Mouse (Mus musculus) intestine, postnatal 0 days (tissue): Measurements from ENCODE around the gene Snap25. TPM values are rescaled to one million over a fixed set of nuclear protein-coding genes. Genes with fewer than 3 reads are reported as not detected.

Experiments used
- ATAC-seq: fragments of 200-750 bp; cut with Nextera tagmentation; 2 replicates; pipeline ENCODE4 v1.8.0; 2017; ENCODE audit warnings: mild to moderate bottlenecking, moderate TSS enrichment, moderate library complexity
- H3K27ac ChIP-seq: fragments of 300-500 bp; sonication (generic); 2 replicates; pipeline ENCODE4 v1.5.1; 2014; ENCODE audit warnings: mild to moderate bottlenecking, low read depth, low read length, moderate library complexity
- H3K27me3 ChIP-seq: fragments of 300-500 bp; sonication (generic); replicated peaks from 2 replicates; pipeline ENCODE4 v1.6.1; 2014; ENCODE audit warnings: low read length, mixed read lengths; ENCODE audit not compliant: control insufficient read depth, insufficient read depth
- H3K36me3 ChIP-seq: fragments of 300-500 bp; sonication (generic); 2 replicates; pipeline ENCODE4 v1.6.1; 2014; ENCODE audit warnings: mild to moderate bottlenecking, moderate library complexity; ENCODE audit not compliant: control insufficient read depth, insufficient read depth
- H3K4me1 ChIP-seq: fragments of 300-500 bp; sonication (generic); replicated peaks from 2 replicates; pipeline ENCODE4 v1.6.1; 2014; ENCODE audit warnings: antibody characterized with exemption, low read length, mixed read lengths; ENCODE audit not compliant: control insufficient read depth, insufficient read depth
- H3K4me2 ChIP-seq: fragments of 300-500 bp; sonication (generic); replicated peaks from 2 replicates; pipeline ENCODE4 v1.6.1; 2014; ENCODE audit warnings: low read depth, mild to moderate bottlenecking, moderate library complexity
- H3K4me3 ChIP-seq: fragments of 300-500 bp; sonication (generic); 2 replicates; pipeline ENCODE4 v1.5.1; 2014; ENCODE audit warnings: low read depth, low read length
- H3K9ac ChIP-seq: fragments of 300-500 bp; sonication (generic); 2 replicates; pipeline ENCODE4 v1.6.1; 2014; ENCODE audit warnings: mild to moderate bottlenecking, low read depth, low read length
- H3K9me3 ChIP-seq: fragments of 300-500 bp; sonication (generic); 2 replicates; pipeline ENCODE4 v1.6.1; 2016; ENCODE audit warnings: mixed run types; ENCODE audit not compliant: control insufficient read depth
- CTCF ChIP-seq: sonication (generic); IDR thresholded peaks from 2 replicates; pipeline ENCODE4 v1.5.1; 2016; ENCODE audit warnings: low read depth, mild to moderate bottlenecking, control low read depth, antibody characterized with exemption, moderate library complexity
- WGBS: fragments of 180-500 bp; shearing (Covaris S2); extraction: QIAGEN DNeasy Blood & Tissue Kit; methylation state at CpG from one replicate; pipeline ENCODE4 v1.1.7; 2014; 5-methylcytosine and 5-hydroxymethylcytosine counted together
- polyA plus RNA-seq: library from polyadenylated mRNA; unstranded; fragments of >200 nt; fragmentation: Nextera tagmentation; extraction: Ambion mirVana; gene quantifications from 2 replicates; pipeline ENCODE4 v1.2.1, GENCODE M21; 2015

Gene Snap25
- polyA plus RNA-seq, 1 experiment from 2014 or later: 10.6 TPM

GRCm38 (mm10) chr2:136711746-136712440 lies 1.4 kb upstream of the Snap25 start:
- Histone ChIP-seq H3K27ac (no peak overlapping the region), H3K36me3 (no peaks in the 10 kb centered on the region), H3K4me1 (no peaks in the 10 kb centered on the region), H3K9ac (no peak overlapping the region), H3K4me3 (no peak overlapping the region), H3K9me3 (no peaks in the 10 kb centered on the region), H3K4me2 (peak overlapping the region; percentile 1; the same call in 1 of the 2 replicates), H3K27me3 (peaks cover 17% of the 10 kb centered on the region)
- 4% methylated on average over 28 of the region's 28 CpGs for WGBS
- no peak for TF ChIP-seq CTCF
- ATAC-seq: no peak

GRCm38 (mm10) chr2:136712441-136713015 lies 725 bp upstream of the Snap25 start:
- Histone ChIP-seq H3K27me3 (peaks cover 17% of the 10 kb centered on the region), H3K36me3 (no peaks in the 10 kb centered on the region), H3K9me3 (no peaks in the 10 kb centered on the region), H3K4me1 (no peaks in the 10 kb centered on the region), H3K27ac (no peak overlapping the region), H3K4me3 (no peak overlapping the region), H3K4me2 (peak overlapping the region; percentile 1; the same call in 1 of the 2 replicates), H3K9ac (no peak overlapping the region)
- TF ChIP-seq CTCF: no peak
- 4% methylated on average over 13 of the region's 13 CpGs for WGBS
- ATAC-seq: no peak

- Histone ChIP-seq H3K27ac (no peak overlapping the region), H3K4me2 (no peak overlapping the region), H3K4me3 (no peak overlapping the region), H3K9ac (no peak overlapping the region), H3K4me1 (no peaks in the 10 kb centered on the region), H3K9me3 (no peaks in the 10 kb centered on the region), H3K27me3 (peaks cover 17% of the 10 kb centered on the region), H3K36me3 (no peaks in the 10 kb centered on the region)
- peak; percentile 19; the same call in 1 of the 2 replicates for TF ChIP-seq CTCF
- under 1% methylated on average over 22 of the region's 22 CpGs for WGBS
- peak; percentile 91 for ATAC-seq
Observed at GRCm38 (mm10) chr2:136714008-136714411, 757 bp downstream of the Snap25 start.

GRCm38 (mm10) chr2:136715531-136715930 lies 2.3 kb downstream of the Snap25 start:
- Histone ChIP-seq H3K4me3 (no peak overlapping the region), H3K4me2 (no peak overlapping the region), H3K27me3 (peaks cover 17% of the 10 kb centered on the region), H3K27ac (no peak overlapping the region), H3K9me3 (no peaks in the 10 kb centered on the region), H3K36me3 (no peaks in the 10 kb centered on the region), H3K9ac (no peak overlapping the region), H3K4me1 (no peaks in the 10 kb centered on the region)
- no peak for ATAC-seq
- WGBS: 74% methylated on average over 5 of the region's 5 CpGs
- TF ChIP-seq CTCF: no peak

GRCm38 (mm10) chr2:136716400-136716799 lies 3.1 kb downstream of the Snap25 start:
- Histone ChIP-seq H3K9me3 (no peaks in the 10 kb centered on the region), H3K9ac (no peak overlapping the region), H3K36me3 (no peaks in the 10 kb centered on the region), H3K4me3 (no peak overlapping the region), H3K4me1 (no peaks in the 10 kb centered on the region), H3K4me2 (no peak overlapping the region), H3K27ac (no peak overlapping the region), H3K27me3 (peaks cover 17% of the 10 kb centered on the region)
- 82% methylated on average over 1 of the region's 1 CpGs for WGBS
- ATAC-seq: no peak
- TF ChIP-seq CTCF: no peak

GRCm38 (mm10) chr2:136720235-136720634 lies 7.0 kb downstream of the Snap25 start:
- Histone ChIP-seq H3K4me3 (no peak overlapping the region), H3K27me3 (no peaks in the 10 kb centered on the region), H3K27ac (no peak overlapping the region), H3K4me2 (no peak overlapping the region), H3K9ac (no peak overlapping the region), H3K9me3 (no peaks in the 10 kb centered on the region), H3K36me3 (no peaks in the 10 kb centered on the region), H3K4me1 (no peaks in the 10 kb centered on the region)
- peak; percentile 72 for TF ChIP-seq CTCF
- WGBS: 12% methylated on average over 4 of the region's 4 CpGs
- ATAC-seq: no peak
